Mouse (Mus musculus): ENCODE data around the gene H60b.
"Not testable (repeated sequence)": the region's sequence is repeated elsewhere in the genome, so short reads cannot be mapped to it uniquely, and the experiment has no call there.

- TF ChIP-seq ZNF384 (IDR thresholded peaks at IDR 0.05; ENCODE audit: low read depth, low read length); ZC3H11A (IDR thresholded peaks at IDR 0.05; ENCODE audit: borderline replicate concordance, low read depth, low read length); HCFC1 (IDR thresholded peaks at IDR 0.05; ENCODE audit: borderline replicate concordance, insufficient read depth, low read length); MAFK (IDR thresholded peaks at IDR 0.05; ENCODE audit: insufficient read depth, low read depth, low read length); CHD2 (IDR thresholded peaks at IDR 0.05; ENCODE audit: low read depth, low read length): not testable (repeated sequence)
Measured at GRCm38 (mm10) chr10:22173335-22174189, 15.2 kb downstream of the H60b start.
